Mouse (Mus musculus) MEL (cell line): ENCODE measurements at regions not wholly inside any gene's neighbourhood (a gene's known extent, or its start where the extent isn't known, plus 50 kb on each side); places are given as distances from the start of the nearest gene placed in this dataset.

Experiments
- DNase-seq: peaks from one replicate; pipeline ENCODE4 v3.0.0; 2011; ENCODE audit warnings: low read depth, low spot score
- H3K27ac ChIP-seq: 2 replicates; pipeline ENCODE4 v1.5.1; 2012; ENCODE audit warnings: low read depth, mild to moderate bottlenecking, control low read depth, low read length, moderate library complexity; ENCODE audit not compliant: control insufficient read depth
- H3K27me3 ChIP-seq, 2 experiments: fragments of 150-350 bp in 1 of 2; sonication (generic) in 1 of 2; 2 replicates each; pipeline ENCODE4 v1.6.1; 2012; ENCODE audit warnings: low read length in 2 of 2, mild to moderate bottlenecking in 2 of 2, improper control_type of control experiment in 1 of 2, moderate library complexity in 1 of 2; ENCODE audit not compliant: insufficient read depth in 2 of 2, control insufficient read depth in 1 of 2
- H3K36me3 ChIP-seq, 2 experiments: 2 replicates each; pipeline ENCODE4 v1.6.1; 2012 to 2014; ENCODE audit warnings: low read length in 2 of 2, improper control_type of control experiment in 1 of 2, inconsistent platforms in 1 of 2, mild to moderate bottlenecking in 1 of 2; ENCODE audit not compliant: insufficient read depth in 2 of 2, control insufficient read depth in 1 of 2
- H3K4me1 ChIP-seq, 2 experiments: fragments of 150-350 bp in 1 of 2; sonication (generic) in 1 of 2; 2 replicates each; pipeline ENCODE4 v1.6.1; 2012; ENCODE audit warnings: low read length in 2 of 2, improper control_type of control experiment in 1 of 2, mild to moderate bottlenecking in 1 of 2; ENCODE audit not compliant: insufficient read depth in 2 of 2, control insufficient read depth in 1 of 2
- H3K4me3 ChIP-seq, 2 experiments: fragments of 150-350 bp in 1 of 2; sonication (generic) in 1 of 2; 2 replicates each; pipeline ENCODE4 v1.5.1; 2012; ENCODE audit warnings: low read depth in 2 of 2, low read length in 2 of 2, mild to moderate bottlenecking in 2 of 2, moderate library complexity in 2 of 2, control low read depth in 1 of 2, improper control_type of control experiment in 1 of 2; ENCODE audit not compliant: control insufficient read depth in 1 of 2, insufficient read depth in 1 of 2
- H3K79me2 ChIP-seq: 2 replicates; pipeline ENCODE4 v1.6.1; 2012; ENCODE audit warnings: mild to moderate bottlenecking, low read length, moderate library complexity; ENCODE audit not compliant: control insufficient read depth, poor library complexity, insufficient read depth
- H3K9ac ChIP-seq: 2 replicates; pipeline ENCODE4 v1.6.1; 2012; ENCODE audit warnings: low read depth, mild to moderate bottlenecking, control low read depth, low read length, moderate library complexity; ENCODE audit not compliant: control insufficient read depth, poor library complexity, severe bottlenecking
- H3K9me3 ChIP-seq: fragments of 150-350 bp; sonication (generic); replicated peaks from 2 replicates; pipeline ENCODE4 v1.6.1; 2012; ENCODE audit warnings: mild to moderate bottlenecking, low read length, improper control_type of control experiment, moderate library complexity; ENCODE audit not compliant: insufficient read depth
- CHD1 ChIP-seq: IDR thresholded peaks from 2 replicates; pipeline ENCODE4 v1.6.1; 2012; ENCODE audit warnings: low read depth, mild to moderate bottlenecking, inconsistent platforms, low read length, improper control_type of control experiment
- E2F4 ChIP-seq: IDR thresholded peaks from 2 replicates; pipeline ENCODE4 v1.6.1; 2011; ENCODE audit warnings: low read depth, low read length, improper control_type of control experiment, borderline replicate concordance
- ELF1 ChIP-seq: IDR thresholded peaks from 2 replicates; pipeline ENCODE4 v1.6.1; 2014; ENCODE audit warnings: low read depth, mild to moderate bottlenecking, inconsistent platforms, low read length, improper control_type of control experiment, moderate library complexity
- EP300 ChIP-seq, 2 experiments: IDR thresholded peaks; 2 replicates each; pipeline ENCODE4 v1.6.1; 2011; ENCODE audit warnings: improper control_type of control experiment in 2 of 2, low read length in 2 of 2, low read depth in 1 of 2, mild to moderate bottlenecking in 1 of 2
- ETS1 ChIP-seq: IDR thresholded peaks from 2 replicates; pipeline ENCODE4 v1.6.1; 2012; ENCODE audit warnings: low read depth, mild to moderate bottlenecking, inconsistent platforms, low read length, improper control_type of control experiment, moderate library complexity
- GATA1 ChIP-seq: IDR thresholded peaks from 2 replicates; pipeline ENCODE4 v1.6.1; 2011; ENCODE audit warnings: low read depth, low read length, improper control_type of control experiment
- HCFC1 ChIP-seq: IDR thresholded peaks from 2 replicates; pipeline ENCODE4 v1.6.1; 2012; ENCODE audit warnings: low read depth, mild to moderate bottlenecking, inconsistent platforms, low read length, improper control_type of control experiment, moderate library complexity
- JUND ChIP-seq: IDR thresholded peaks from 2 replicates; pipeline ENCODE4 v1.6.1; 2011; ENCODE audit warnings: low read depth, mild to moderate bottlenecking, improper control_type of control experiment, low read length
- MAFK ChIP-seq: IDR thresholded peaks from 2 replicates; pipeline ENCODE4 v1.6.1; 2011; ENCODE audit warnings: low read depth, mild to moderate bottlenecking, low read length, improper control_type of control experiment, borderline replicate concordance
- MAX ChIP-seq: IDR thresholded peaks from 2 replicates; pipeline ENCODE4 v1.6.1; 2011; ENCODE audit warnings: low read length, improper control_type of control experiment
- MAZ ChIP-seq: IDR thresholded peaks from 2 replicates; pipeline ENCODE4 v1.6.1; 2012; ENCODE audit warnings: low read depth, mild to moderate bottlenecking, inconsistent platforms, low read length, improper control_type of control experiment
- MEF2A ChIP-seq: IDR thresholded peaks from 2 replicates; pipeline ENCODE4 v1.6.1; 2014; ENCODE audit warnings: low read depth, mild to moderate bottlenecking, inconsistent platforms, low read length, improper control_type of control experiment; ENCODE audit not compliant: poor library complexity, insufficient replicate concordance, severe bottlenecking; ENCODE audit errors: extremely low read depth
- MYC ChIP-seq: IDR thresholded peaks from 2 replicates; pipeline ENCODE4 v1.6.1; 2011; ENCODE audit warnings: low read depth, mild to moderate bottlenecking, low read length, improper control_type of control experiment, moderate library complexity
- POLR2A ChIP-seq, 2 experiments: IDR thresholded peaks; 2 replicates each; pipeline ENCODE4 v1.6.1; 2011 to 2012; ENCODE audit warnings: low read length in 2 of 2, mild to moderate bottlenecking in 2 of 2, control low read depth in 1 of 2, improper control_type of control experiment in 1 of 2, low read depth in 1 of 2, moderate library complexity in 1 of 2; ENCODE audit not compliant: control insufficient read depth in 1 of 2, insufficient read depth in 1 of 2, poor library complexity in 1 of 2
- POLR2AphosphoS5 ChIP-seq: IDR thresholded peaks from 2 replicates; pipeline ENCODE4 v1.6.1; 2012; ENCODE audit warnings: low read depth, borderline replicate concordance, mild to moderate bottlenecking, inconsistent platforms, low read length, moderate library complexity, mixed read lengths
- RCOR1 ChIP-seq: IDR thresholded peaks from 2 replicates; pipeline ENCODE4 v1.6.1; 2012; ENCODE audit warnings: low read depth, mild to moderate bottlenecking, inconsistent platforms, low read length, improper control_type of control experiment
- SIN3A ChIP-seq: IDR thresholded peaks from 2 replicates; pipeline ENCODE4 v1.6.1; 2012; ENCODE audit warnings: low read length, improper control_type of control experiment, inconsistent platforms
- TBP ChIP-seq: IDR thresholded peaks from 2 replicates; pipeline ENCODE4 v1.8.0; 2011; ENCODE audit warnings: low read depth, low read length, improper control_type of control experiment
- UBTF ChIP-seq: IDR thresholded peaks from 2 replicates; pipeline ENCODE4 v1.6.1; 2012; ENCODE audit warnings: low read depth, mild to moderate bottlenecking, inconsistent platforms, low read length, improper control_type of control experiment, moderate library complexity, borderline replicate concordance; ENCODE audit not compliant: insufficient read depth
- USF2 ChIP-seq, 2 experiments: IDR thresholded peaks; 2 replicates each; pipeline ENCODE4 v1.6.1; 2011 to 2012; ENCODE audit warnings: improper control_type of control experiment in 2 of 2, low read length in 2 of 2, borderline replicate concordance in 1 of 2, inconsistent platforms in 1 of 2, low read depth in 1 of 2, mild to moderate bottlenecking in 1 of 2; ENCODE audit not compliant: insufficient read depth in 1 of 2
- ZC3H11A ChIP-seq: IDR thresholded peaks from 2 replicates; pipeline ENCODE4 v1.6.1; 2012; ENCODE audit warnings: low read depth, mild to moderate bottlenecking, inconsistent platforms, low read length, improper control_type of control experiment
- ZKSCAN1 ChIP-seq: IDR thresholded peaks from 2 replicates; pipeline ENCODE4 v1.6.1; 2012; ENCODE audit warnings: low read depth, mild to moderate bottlenecking, inconsistent platforms, low read length, improper control_type of control experiment, moderate library complexity
- ZNF384 ChIP-seq: IDR thresholded peaks from 2 replicates; pipeline ENCODE4 v1.6.1; 2012; ENCODE audit warnings: low read depth, mild to moderate bottlenecking, inconsistent platforms, low read length, improper control_type of control experiment

DNA sequence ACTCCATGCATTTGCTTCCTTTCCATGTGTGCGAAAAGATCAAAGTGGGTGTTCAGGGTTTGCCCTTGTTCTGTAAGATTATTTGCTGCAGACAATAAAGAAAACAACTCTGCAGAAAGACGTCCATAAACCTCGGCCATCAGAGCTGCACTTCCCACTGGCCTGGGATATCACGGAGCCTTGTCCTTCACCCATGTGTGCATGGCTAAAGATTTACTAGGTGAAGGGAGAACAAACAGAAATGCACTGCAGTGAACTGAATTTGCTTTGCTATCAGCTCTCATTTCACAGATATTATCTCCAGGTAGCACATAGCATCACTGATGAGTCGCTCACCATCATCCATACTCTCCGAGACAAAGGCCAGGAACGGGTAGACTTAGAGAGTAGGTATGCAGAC is 228.2 kb upstream of the Robo2 start:
- H3K27me3 ChIP-seq: no peaks in the 10 kb centered on the region; a peak in 1 of 4 replicates
- TF ChIP-seq MAZ: no peak

DNA sequence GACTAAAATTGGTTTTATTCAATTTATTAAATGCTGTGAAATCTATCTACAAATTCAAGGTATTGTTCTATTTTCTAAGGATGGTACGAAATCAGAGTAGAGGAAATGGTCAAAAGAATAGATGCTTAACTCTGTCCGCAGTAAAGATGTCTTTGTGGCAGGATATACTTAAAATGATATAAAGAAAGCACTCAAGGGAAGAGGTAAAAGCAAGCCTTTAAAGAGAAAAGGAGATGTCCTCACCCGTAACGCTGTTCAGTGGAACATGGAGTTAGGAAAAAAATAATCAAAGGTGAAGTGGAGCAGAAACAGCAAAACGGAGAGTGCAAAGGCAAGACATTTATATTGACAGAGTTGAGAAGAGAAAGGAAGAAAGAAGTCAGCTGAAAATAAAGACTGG is 226.0 kb upstream of the Robo2 start:
- no peak for TF ChIP-seq ETS1
- TF ChIP-seq UBTF: no peak
- no peak for TF ChIP-seq POLR2A (IDR thresholded peaks at IDR 0.05; ENCODE audit: control insufficient read depth in 1 of 2, insufficient read depth in 1 of 2, low read depth in 1 of 2, low read length in 2 of 2, poor library complexity in 1 of 2)
- no peak for TF ChIP-seq POLR2AphosphoS5
- TF ChIP-seq MEF2A: no peak
- TF ChIP-seq MYC: no peak
- no peak for TF ChIP-seq MAX
- TF ChIP-seq, all 39 proteins: peak for 0
- H3K79me2 ChIP-seq: no peaks in the 10 kb centered on the region
- no peak overlapping the region for H3K4me3 ChIP-seq
- H3K9ac ChIP-seq: no peak overlapping the region
- H3K9me3 ChIP-seq: no peaks in the 10 kb centered on the region
- DNase-seq: no peak
- no peaks in the 10 kb centered on the region for H3K4me1 ChIP-seq
- H3K27me3 ChIP-seq: no peaks in the 10 kb centered on the region; a peak in 1 of 4 replicates
- no peak overlapping the region for H3K27ac ChIP-seq
- H3K36me3 ChIP-seq: no peaks in the 10 kb centered on the region

More for the DNA sequence above, 228.2 kb upstream of the Robo2 start:
- H3K36me3 ChIP-seq: no peaks in the 10 kb centered on the region
- no peak overlapping the region for H3K4me3 ChIP-seq
- no peak overlapping the region for H3K27ac ChIP-seq
- H3K79me2 ChIP-seq: no peaks in the 10 kb centered on the region
- H3K9me3 ChIP-seq: no peaks in the 10 kb centered on the region
- no peak overlapping the region for H3K9ac ChIP-seq
- H3K4me1 ChIP-seq: no peaks in the 10 kb centered on the region
- no peak for DNase-seq

DNA sequence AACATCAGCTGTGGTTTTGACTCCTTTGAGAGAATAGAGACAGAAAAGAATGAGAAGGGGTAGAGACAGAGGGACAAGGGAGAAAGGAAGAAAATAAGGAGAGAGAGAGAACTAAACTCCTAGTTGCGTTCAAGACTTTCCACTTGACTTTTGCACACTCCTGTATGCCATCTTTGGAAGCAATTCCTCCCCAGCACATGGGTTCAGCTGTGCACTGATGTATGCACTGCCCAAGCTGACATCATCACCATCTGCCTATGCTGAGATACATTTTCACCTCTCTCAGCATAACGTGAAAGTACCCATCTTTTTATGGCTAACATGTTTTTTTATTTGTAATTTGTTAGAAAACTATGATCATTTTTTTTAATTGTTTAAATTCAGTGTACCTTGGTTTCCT is 214.2 kb upstream of the Robo2 start:
- no peaks in the 10 kb centered on the region for H3K4me1 ChIP-seq
- H3K4me3 ChIP-seq: no peak overlapping the region
- H3K79me2 ChIP-seq: no peaks in the 10 kb centered on the region
- 0 out of 4 replicates have a peak, but pooled peaks cover 0 to 2% of the 10 kb centered on the region in 2 experiments for H3K27me3 ChIP-seq
- no peak for DNase-seq
- no peaks in the 10 kb centered on the region for H3K36me3 ChIP-seq
- H3K9ac ChIP-seq: no peak overlapping the region
- TF ChIP-seq TBP (no peak), ZKSCAN1 (no peak), HCFC1 (no peak), E2F4 (no peak), USF2 (IDR thresholded peaks at IDR 0.05; ENCODE audit: borderline replicate concordance in 1 of 2, insufficient read depth in 1 of 2, low read depth in 1 of 2, low read length in 2 of 2) (no peak), ZNF384 (no peak), POLR2A (IDR thresholded peaks at IDR 0.05; ENCODE audit: control insufficient read depth in 1 of 2, insufficient read depth in 1 of 2, low read depth in 1 of 2, low read length in 2 of 2, poor library complexity in 1 of 2) (no peak), GATA1 (no peak), ZC3H11A (no peak), JUND (no peak), MEF2A (no peak), ELF1 (no peak), MAZ (no peak), SIN3A (no peak), RCOR1 (no peak), MAFK (no peak), CHD1 (no peak), ETS1 (no peak), EP300 (IDR thresholded peaks at IDR 0.05; ENCODE audit: low read depth in 1 of 2, low read length in 2 of 2) (no peak)
- no peak overlapping the region for H3K27ac ChIP-seq
- no peaks in the 10 kb centered on the region for H3K9me3 ChIP-seq
